Mouse (Mus musculus) hindbrain, postnatal 0 days (tissue): ENCODE data around the gene Thap3. TPM values are rescaled to one million over a fixed set of nuclear protein-coding genes. Genes with fewer than 3 reads are reported as not detected.

Experiments
- ATAC-seq: fragments of 200-750 bp; cut with Nextera tagmentation; 2 replicates; pipeline ENCODE4 v1.8.0; 2017; ENCODE audit warnings: mild to moderate bottlenecking, moderate TSS enrichment, moderate library complexity
- DNase-seq: peaks from one replicate; pipeline ENCODE4 v3.0.0-alpha.2; 2015; ENCODE audit warnings: low spot score
- H3K27ac ChIP-seq: fragments of 300-500 bp; sonication (generic); 2 replicates; pipeline ENCODE4 v1.5.1; 2014; ENCODE audit warnings: mild to moderate bottlenecking
- H3K27me3 ChIP-seq: fragments of 300-500 bp; sonication (generic); 2 replicates; pipeline ENCODE4 v1.6.1; 2014; ENCODE audit warnings: low read length, mixed read lengths; ENCODE audit not compliant: insufficient read depth
- H3K36me3 ChIP-seq: fragments of 300-500 bp; sonication (generic); 2 replicates; pipeline ENCODE4 v1.6.1; 2014; ENCODE audit warnings: low read length, mixed read lengths; ENCODE audit not compliant: insufficient read depth
- H3K4me1 ChIP-seq: fragments of 300-500 bp; sonication (generic); 2 replicates; pipeline ENCODE4 v1.6.1; 2014; ENCODE audit warnings: antibody characterized with exemption, low read length, mixed read lengths; ENCODE audit not compliant: insufficient read depth
- H3K4me2 ChIP-seq: fragments of 300-500 bp; sonication (generic); 2 replicates; pipeline ENCODE4 v1.6.1; 2014; ENCODE audit warnings: low read depth, mild to moderate bottlenecking, low read length, moderate library complexity, mixed read lengths
- H3K4me3 ChIP-seq: fragments of 300-500 bp; sonication (generic); 2 replicates; pipeline ENCODE4 v1.5.1; 2014; ENCODE audit warnings: low read length
- H3K9ac ChIP-seq: fragments of 300-500 bp; sonication (generic); replicated peaks from 2 replicates; pipeline ENCODE4 v1.6.1; 2014; ENCODE audit warnings: mild to moderate bottlenecking, low read length, moderate library complexity, mixed read lengths
- H3K9me3 ChIP-seq: fragments of 300-500 bp; sonication (generic); 2 replicates; pipeline ENCODE4 v1.6.1; 2016; ENCODE audit warnings: low read length, mixed read lengths
- CTCF ChIP-seq: IDR thresholded peaks from 2 replicates; pipeline ENCODE4 v1.5.1; 2016; ENCODE audit warnings: antibody characterized with exemption, control low read depth, low read depth
- WGBS: fragments of 180-500 bp; shearing (Covaris S2); extraction: QIAGEN DNeasy Blood & Tissue Kit; methylation state at CpG from one replicate; pipeline ENCODE4 v1.1.7; 2014; 5-methylcytosine and 5-hydroxymethylcytosine counted together
- polyA plus RNA-seq: library from polyadenylated mRNA; unstranded; fragments of >200 nt; fragmentation: Nextera tagmentation; extraction: Ambion mirVana; gene quantifications from 2 replicates; pipeline ENCODE4 v1.2.1, GENCODE M21; 2015
- total RNA-seq: library from RNA; depleted of rRNA; stranded (reverse); fragments of >200 nt; gene quantifications from 2 replicates; pipeline ENCODE4 v1.2.3, GENCODE M21; 2014; rRNA removed

The Thap3 gene
- total and polyA plus RNA-seq, 2 experiments from 2014 or later: 14.9 to 42.1 TPM

DNA sequence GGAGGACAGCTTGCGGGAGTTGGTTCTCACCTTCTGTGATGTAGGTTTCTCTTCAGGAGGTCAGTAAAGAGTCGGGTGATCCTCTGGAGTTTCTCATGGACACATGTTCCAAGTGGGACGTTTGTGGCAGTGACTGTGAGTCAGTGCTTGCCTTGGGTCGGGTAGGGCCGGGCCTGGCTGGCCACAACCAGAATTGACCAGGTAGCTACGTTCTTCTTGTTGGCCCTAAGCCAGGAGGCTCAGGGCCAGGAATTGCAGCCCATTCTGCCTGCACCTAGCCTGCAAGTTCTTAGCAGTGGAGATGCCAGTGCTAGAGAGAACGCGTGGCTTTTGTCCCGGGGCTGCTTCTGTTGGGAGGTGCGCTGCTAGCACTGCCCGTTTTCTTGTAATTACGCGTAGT is 51.4 kb downstream of the Thap3 start:
- no peak for DNase-seq
- Histone ChIP-seq H3K4me2 (no peak overlapping the region), H3K9ac (no peak overlapping the region), H3K9me3 (no peaks in the 10 kb centered on the region), H3K4me1 (0 out of 2 replicates have a peak, but pooled peaks cover 5% of the 10 kb centered on the region), H3K27me3 (no peaks in the 10 kb centered on the region), H3K27ac (no peak overlapping the region), H3K36me3 (no peaks in the 10 kb centered on the region), H3K4me3 (no peak overlapping the region)
- WGBS: 87% methylated on average over 13 of the region's 13 CpGs
- no peak for TF ChIP-seq CTCF
- no peak for ATAC-seq

GRCm38 (mm10) chr4:151934215-151934572 is 54.6 kb downstream of the Thap3 start:
- Histone ChIP-seq H3K9me3 (no peaks in the 10 kb centered on the region), H3K36me3 (no peaks in the 10 kb centered on the region), H3K9ac (peak overlapping the region; percentile 94), H3K4me2 (peak overlapping the region; percentile 99), H3K4me1 (0 out of 2 replicates have a peak, but pooled peaks cover 5% of the 10 kb centered on the region), H3K4me3 (peak overlapping the region; percentile 99), H3K27ac (peak overlapping the region; percentile 74; the same call in 1 of the 2 replicates), H3K27me3 (no peaks in the 10 kb centered on the region)
- DNase-seq (no peak), ATAC-seq (no peak)
- no peak for TF ChIP-seq CTCF
- under 1% methylated on average over 23 of the region's 23 CpGs for WGBS

DNA sequence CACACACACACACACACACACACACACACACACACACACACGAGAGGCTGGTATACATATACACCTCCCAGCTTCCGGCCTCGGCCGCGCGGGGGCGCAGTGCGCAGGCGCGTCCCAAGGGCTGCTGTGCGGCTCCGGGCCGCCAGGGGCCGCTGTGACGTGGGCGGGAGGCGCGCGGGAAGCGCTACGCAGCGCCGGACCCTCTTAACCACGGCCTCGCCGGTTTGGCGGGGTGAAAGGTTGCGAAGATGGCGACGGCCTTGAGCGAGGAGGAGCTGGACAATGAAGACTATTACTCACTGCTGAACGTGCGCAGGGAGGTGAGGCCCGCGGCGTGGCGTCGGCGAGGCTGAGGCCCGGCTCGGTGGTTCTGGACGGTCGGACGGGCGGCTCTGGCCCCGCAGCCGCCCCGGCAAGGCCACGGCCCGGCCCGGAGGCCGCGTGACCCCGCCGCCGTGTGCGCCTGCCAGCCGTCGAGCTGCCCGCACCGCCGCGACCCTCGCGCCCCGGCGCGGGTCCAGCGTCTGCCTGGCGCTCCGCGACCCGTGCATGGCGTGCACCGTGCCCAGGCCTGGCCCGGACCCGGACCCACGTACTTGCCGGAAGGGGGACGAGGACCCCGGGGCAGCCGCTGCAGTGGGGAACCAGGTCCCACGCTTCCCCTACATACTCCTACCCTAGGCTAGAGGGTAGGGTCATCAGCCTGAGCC is 55.1 kb downstream of the Thap3 start, which contains the start of gene Dnajc11:
Dnajc11 (plus strand) TSS at position 187 of the 710 bp plus-strand sequence.
- peak within 1 kb of the TSS; percentile 74; the same call in 1 of the 2 replicates for H3K27ac ChIP-seq
- peak within 1 kb of the TSS; percentile 99 for H3K4me3 ChIP-seq
- H3K4me2 ChIP-seq: peak within 1 kb of the TSS; percentile 99
- H3K4me1 ChIP-seq: 0 out of 2 replicates have a peak, but pooled peaks cover 5% of the 10 kb centered on the region
- no peaks in the 10 kb centered on the region for H3K27me3 ChIP-seq
- under 1% methylated on average over 74 of the region's 83 CpGs for WGBS
- DNase-seq (peak; percentile 94), ATAC-seq (peak; percentile 94)
- TF ChIP-seq CTCF: peak; percentile 74
- no peaks in the 10 kb centered on the region for H3K9me3 ChIP-seq
- H3K36me3 ChIP-seq: no peaks in the 10 kb centered on the region
- peak within 1 kb of the TSS; percentile 94 for H3K9ac ChIP-seq

Other genes with a start within 250 kb of the Thap3 start
- 127 and 179 TPM in 2 replicates for gene Camta1, start 127.1 kb downstream of the Thap3 start, total RNA-seq
- gene Camta1, start 127.1 kb downstream of the Thap3 start, polyA plus RNA-seq: 133 and 145 TPM in 2 replicates
- gene Dnajc11, start 55.3 kb downstream of the Thap3 start, total RNA-seq: 94.5 and 108 TPM in 2 replicates
- 64.1 and 65.6 TPM in 2 replicates for gene Dnajc11, start 55.3 kb downstream of the Thap3 start, polyA plus RNA-seq
- 19.9 and 20.8 TPM in 2 replicates for gene Phf13, start 7.3 kb upstream of the Thap3 start, total RNA-seq
- 14.6 and 15.0 TPM in 2 replicates for gene Phf13, start 7.3 kb upstream of the Thap3 start, polyA plus RNA-seq
- gene Klhl21, start 19.8 kb upstream of the Thap3 start, total RNA-seq: 12.3 and 14.0 TPM in 2 replicates
- 4.5 and 4.8 TPM in 2 replicates for gene Klhl21, start 19.8 kb upstream of the Thap3 start, polyA plus RNA-seq
- 7.0 and 8.6 TPM in 2 replicates for gene Zbtb48, start 38.7 kb upstream of the Thap3 start, total RNA-seq
- gene Zbtb48, start 38.7 kb upstream of the Thap3 start, polyA plus RNA-seq: 10.7 and 16.2 TPM in 2 replicates
- gene Tas1r1, start 49.6 kb upstream of the Thap3 start, total RNA-seq: 0.42 and 0.93 TPM in 2 replicates
- gene Tas1r1, start 49.6 kb upstream of the Thap3 start, polyA plus RNA-seq: 1.7 TPM in 2 replicates
- 33.0 and 39.4 TPM in 2 replicates for gene Nol9, start 50.3 kb upstream of the Thap3 start, total RNA-seq
- 17.1 and 17.9 TPM in 2 replicates for gene Nol9, start 50.3 kb upstream of the Thap3 start, polyA plus RNA-seq
- gene Plekhg5, start 83.5 kb upstream of the Thap3 start, total RNA-seq: 20.7 and 21.0 TPM in 2 replicates
- gene Plekhg5, start 83.5 kb upstream of the Thap3 start, polyA plus RNA-seq: 13.1 and 13.3 TPM in 2 replicates
- 0.22 and 1.6 TPM in 2 replicates for gene Tnfrsf25, start 126.9 kb upstream of the Thap3 start, total RNA-seq
- gene Tnfrsf25, start 126.9 kb upstream of the Thap3 start, polyA plus RNA-seq: 0.48 and 0.62 TPM in 2 replicates
- 0.47 and 1.4 TPM in 2 replicates for gene Espn, start 163.4 kb upstream of the Thap3 start, total RNA-seq
- 0.71 and 0.79 TPM in 2 replicates for gene Espn, start 163.4 kb upstream of the Thap3 start, polyA plus RNA-seq
- not detected in 2 replicates for gene Hes2, start 169.9 kb upstream of the Thap3 start, total RNA-seq
- not detected in 2 replicates for gene Hes2, start 169.9 kb upstream of the Thap3 start, polyA plus RNA-seq
- 249 and 259 TPM in 2 replicates for gene Acot7, start 189.1 kb upstream of the Thap3 start, total RNA-seq
- gene Acot7, start 189.1 kb upstream of the Thap3 start, polyA plus RNA-seq: 455 and 488 TPM in 2 replicates